Mouse (Mus musculus): Measurements from ENCODE around the gene Vps4b. TPM values are rescaled to one million over a fixed set of nuclear protein-coding genes. Genes with fewer than 3 reads are reported as not detected.
A peak's percentile ranks its signal among the peaks of the same experiment; 100 is the strongest.

Vps4b gene
- total RNA-seq, 1 experiment = 56.3 TPM

- Histone ChIP-seq H3K9me3 (ENCODE audit: control insufficient read depth, insufficient read depth, low read depth, low read length) (no peaks in the 10 kb centered on the region), H3K36me3 (ENCODE audit: control insufficient read depth, insufficient read depth, low read length, poor library complexity, severe bottlenecking) (peaks cover 5% of the 10 kb centered on the region; the same call in 1 of the 2 replicates), H3K4me1 (ENCODE audit: control insufficient read depth in 2 of 2, insufficient read depth in 2 of 2, low read length in 2 of 2, poor library complexity in 1 of 2) (peaks cover 0 to 2% of the 10 kb centered on the region in 2 experiments; a peak in 1 of 4 replicates), H3K4me3 (ENCODE audit: insufficient read depth in 1 of 2, low read depth in 1 of 2, low read length in 2 of 2, poor library complexity in 1 of 2, severe bottlenecking in 1 of 2) (peak within 1 kb of the TSS; percentile 76 to 87), H3K27ac (ENCODE audit: insufficient read depth, low read depth, low read length, poor library complexity, severe bottlenecking) (peak within 1 kb of the TSS; percentile 6; the same call in 1 of the 2 replicates), H3K9ac (ENCODE audit: insufficient read depth, low read depth, low read length, poor library complexity, severe bottlenecking) (peak within 1 kb of the TSS; percentile 84)
- in situ Hi-C loops (cut with MboI; ENCODE audit: low sequenced_read_pairs in 2 of 2, unreplicated experiment in 2 of 2) = no loop called here
- peak; percentile 85 for DNase-seq (ENCODE audit: low read depth, low spot score)
- TF ChIP-seq CHD2 (IDR thresholded peaks at IDR 0.05; ENCODE audit: low read depth, low read length) (no peak), HCFC1 (IDR thresholded peaks at IDR 0.05; ENCODE audit: borderline replicate concordance, insufficient read depth, low read length) (peak; percentile 46; the same call in 1 of the 2 replicates), ZNF384 (IDR thresholded peaks at IDR 0.05; ENCODE audit: low read depth, low read length) (no peak), MAFK (IDR thresholded peaks at IDR 0.05; ENCODE audit: insufficient read depth, low read depth, low read length) (no peak), ZC3H11A (IDR thresholded peaks at IDR 0.05; ENCODE audit: borderline replicate concordance, low read depth, low read length) (no peak)
Measured at GRCm38 (mm10) chr1:106759572-106760435, 36.7 kb downstream of the Vps4b start, which contains the start of gene Kdsr. Kdsr (minus strand) TSS chr1:106759727.

- Histone ChIP-seq H3K4me1 (ENCODE audit: control insufficient read depth in 2 of 2, insufficient read depth in 2 of 2, low read length in 2 of 2, poor library complexity in 1 of 2) (peaks cover 0 to 2% of the 10 kb centered on the region in 2 experiments; a peak in 1 of 4 replicates), H3K9ac (ENCODE audit: insufficient read depth, low read depth, low read length, poor library complexity, severe bottlenecking) (peak overlapping the region; percentile 84), H3K9me3 (ENCODE audit: control insufficient read depth, insufficient read depth, low read depth, low read length) (no peaks in the 10 kb centered on the region), H3K36me3 (ENCODE audit: control insufficient read depth, insufficient read depth, low read length, poor library complexity, severe bottlenecking) (peaks cover 7% of the 10 kb centered on the region; the same call in 1 of the 2 replicates), H3K4me3 (ENCODE audit: insufficient read depth in 1 of 2, low read depth in 1 of 2, low read length in 2 of 2, poor library complexity in 1 of 2, severe bottlenecking in 1 of 2) (peak overlapping the region; percentile 76 to 87), H3K27ac (ENCODE audit: insufficient read depth, low read depth, low read length, poor library complexity, severe bottlenecking) (peak overlapping the region; percentile 6; the same call in 1 of the 2 replicates)
- peak; percentile 20 for DNase-seq (ENCODE audit: low read depth, low spot score)
- TF ChIP-seq ZC3H11A (IDR thresholded peaks at IDR 0.05; ENCODE audit: borderline replicate concordance, low read depth, low read length) = no peak
- no peak for TF ChIP-seq MAFK (IDR thresholded peaks at IDR 0.05; ENCODE audit: insufficient read depth, low read depth, low read length)
- TF ChIP-seq ZNF384 (IDR thresholded peaks at IDR 0.05; ENCODE audit: low read depth, low read length) = no peak
- no peak for TF ChIP-seq CHD2 (IDR thresholded peaks at IDR 0.05; ENCODE audit: low read depth, low read length)
- TF ChIP-seq HCFC1 (IDR thresholded peaks at IDR 0.05; ENCODE audit: borderline replicate concordance, insufficient read depth, low read length) = no peak
- in situ Hi-C loops (cut with MboI; ENCODE audit: low sequenced_read_pairs in 2 of 2, unreplicated experiment in 2 of 2) = no loop called here
Measured at GRCm38 (mm10) chr1:106758734-106759571, 37.6 kb downstream of the Vps4b start.

- no peak for DNase-seq (ENCODE audit: low read depth, low spot score)
- no peak overlapping the region for H3K9ac ChIP-seq (ENCODE audit: insufficient read depth, low read depth, low read length, poor library complexity, severe bottlenecking)
- H3K4me3 ChIP-seq (ENCODE audit: insufficient read depth in 1 of 2, low read depth in 1 of 2, low read length in 2 of 2, poor library complexity in 1 of 2, severe bottlenecking in 1 of 2) = no peak overlapping the region
- H3K4me1 ChIP-seq (ENCODE audit: control insufficient read depth in 2 of 2, insufficient read depth in 2 of 2, low read length in 2 of 2, poor library complexity in 1 of 2) = peaks cover 0 to 2% of the 10 kb centered on the region in 2 experiments; a peak in 1 of 4 replicates
- H3K9me3 ChIP-seq (ENCODE audit: control insufficient read depth, insufficient read depth, low read depth, low read length) = no peaks in the 10 kb centered on the region
- no peak overlapping the region for H3K27ac ChIP-seq (ENCODE audit: insufficient read depth, low read depth, low read length, poor library complexity, severe bottlenecking)
- H3K36me3 ChIP-seq (ENCODE audit: control insufficient read depth, insufficient read depth, low read length, poor library complexity, severe bottlenecking) = peaks cover 11% of the 10 kb centered on the region; the same call in 1 of the 2 replicates
- TF ChIP-seq ZC3H11A (IDR thresholded peaks at IDR 0.05; ENCODE audit: borderline replicate concordance, low read depth, low read length) = no peak
- no peak for TF ChIP-seq HCFC1 (IDR thresholded peaks at IDR 0.05; ENCODE audit: borderline replicate concordance, insufficient read depth, low read length)
- no peak for TF ChIP-seq ZNF384 (IDR thresholded peaks at IDR 0.05; ENCODE audit: low read depth, low read length)
- no peak for TF ChIP-seq CHD2 (IDR thresholded peaks at IDR 0.05; ENCODE audit: low read depth, low read length)
- TF ChIP-seq MAFK (IDR thresholded peaks at IDR 0.05; ENCODE audit: insufficient read depth, low read depth, low read length) = no peak
- in situ Hi-C loops (cut with MboI; ENCODE audit: low sequenced_read_pairs in 2 of 2, unreplicated experiment in 2 of 2) = no loop called here
Measured at GRCm38 (mm10) chr1:106756633-106757032, 39.9 kb downstream of the Vps4b start.

GRCm38 (mm10) chr1:106752013-106752412 is 44.5 kb downstream of the Vps4b start:
- Histone ChIP-seq H3K4me3 (ENCODE audit: insufficient read depth in 1 of 2, low read depth in 1 of 2, low read length in 2 of 2, poor library complexity in 1 of 2, severe bottlenecking in 1 of 2) (no peak overlapping the region), H3K9ac (ENCODE audit: insufficient read depth, low read depth, low read length, poor library complexity, severe bottlenecking) (no peak overlapping the region), H3K27ac (ENCODE audit: insufficient read depth, low read depth, low read length, poor library complexity, severe bottlenecking) (no peak overlapping the region), H3K36me3 (ENCODE audit: control insufficient read depth, insufficient read depth, low read length, poor library complexity, severe bottlenecking) (peaks cover 15% of the 10 kb centered on the region; the same call in 1 of the 2 replicates), H3K9me3 (ENCODE audit: control insufficient read depth, insufficient read depth, low read depth, low read length) (no peaks in the 10 kb centered on the region), H3K4me1 (ENCODE audit: control insufficient read depth in 2 of 2, insufficient read depth in 2 of 2, low read length in 2 of 2, poor library complexity in 1 of 2) (no peaks in the 10 kb centered on the region)
- TF ChIP-seq ZC3H11A (IDR thresholded peaks at IDR 0.05; ENCODE audit: borderline replicate concordance, low read depth, low read length) = no peak
- in situ Hi-C loops (cut with MboI; ENCODE audit: low sequenced_read_pairs in 2 of 2, unreplicated experiment in 2 of 2) = no loop called here
- DNase-seq (ENCODE audit: low read depth, low spot score) = no peak
